Mouse (Mus musculus): Measurements from ENCODE around the gene Thbs4. TPM values are rescaled to one million over a fixed set of nuclear protein-coding genes. Genes with fewer than 3 reads are reported as not detected.

The Thbs4 gene
- total RNA-seq, 1 experiment from 2014 or later, result 1.7 TPM

- DNase-seq, result no peak
Observed at GRCm38 (mm10) chr13:92760519-92760918, 34.1 kb downstream of the Thbs4 start.

DNA sequence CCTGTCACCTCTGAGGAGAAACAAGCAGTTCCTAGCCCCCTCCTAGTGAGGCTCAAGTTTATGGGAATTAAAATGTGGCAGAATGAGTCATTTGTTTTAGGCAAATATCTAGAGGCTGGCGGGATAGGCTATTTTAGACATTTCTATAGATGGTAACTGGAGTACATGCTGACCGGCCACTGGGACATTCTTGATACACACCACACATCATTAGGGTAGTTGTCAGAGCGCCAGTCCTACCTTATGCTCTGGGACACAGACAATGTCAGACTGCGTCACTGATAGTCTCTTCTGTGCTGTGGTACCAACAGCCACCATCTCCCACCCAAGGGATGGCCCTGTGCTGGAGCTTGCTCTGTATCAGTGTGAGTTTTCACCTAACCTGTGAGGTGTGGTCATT is 35.5 kb downstream of the Thbs4 start:
- DNase-seq, result no peak

DNA sequence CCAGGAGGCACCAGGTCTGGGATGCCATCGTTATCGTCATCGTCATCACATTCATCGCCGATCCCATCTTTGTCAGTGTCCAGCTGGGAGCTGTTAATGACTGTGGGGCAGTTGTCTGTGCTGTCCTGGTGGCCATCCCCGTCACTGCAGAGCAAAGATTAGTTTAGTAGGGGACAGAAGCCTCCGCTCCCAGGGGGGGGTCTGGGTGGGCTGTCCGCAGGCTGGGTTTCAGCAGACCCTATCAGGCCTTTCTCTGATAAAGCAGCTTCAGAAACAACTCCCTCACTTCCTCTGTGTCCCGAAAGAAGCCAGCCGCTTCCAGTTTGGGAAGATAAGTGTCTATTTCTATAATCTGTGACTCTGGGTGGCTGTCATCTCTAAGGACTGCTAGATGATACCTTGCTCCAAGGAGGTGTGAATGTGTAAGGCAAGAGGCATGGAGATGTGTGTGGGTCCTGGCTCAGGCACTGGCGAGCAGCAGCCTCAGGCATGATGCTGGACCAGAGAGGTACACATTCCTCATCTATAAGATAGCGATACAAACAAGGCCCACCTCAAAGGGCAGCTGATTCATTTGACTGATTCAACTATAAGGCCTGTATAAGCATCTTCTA is 36.5 kb downstream of the Thbs4 start:
- no peak for DNase-seq

DNA sequence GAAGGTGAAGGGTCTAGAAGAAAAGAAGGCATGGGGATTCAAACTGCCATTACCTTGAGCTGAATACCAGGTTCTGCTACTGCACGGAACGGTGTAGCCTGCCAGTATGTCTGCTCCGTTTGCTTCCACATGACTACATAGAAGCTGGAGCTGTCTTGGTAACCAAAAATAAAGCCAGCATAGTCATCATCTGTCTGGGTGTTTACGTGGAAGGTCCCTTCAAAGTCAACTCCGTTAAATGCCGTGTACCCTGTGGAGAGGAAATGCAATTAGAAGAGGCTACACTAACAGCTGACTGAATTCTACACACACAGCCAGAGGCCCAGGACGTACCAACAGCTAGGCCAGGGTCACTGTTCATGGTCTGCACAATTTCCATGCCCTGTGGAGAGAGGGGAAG is 39.6 kb downstream of the Thbs4 start:
- DNase-seq, result no peak

DNA sequence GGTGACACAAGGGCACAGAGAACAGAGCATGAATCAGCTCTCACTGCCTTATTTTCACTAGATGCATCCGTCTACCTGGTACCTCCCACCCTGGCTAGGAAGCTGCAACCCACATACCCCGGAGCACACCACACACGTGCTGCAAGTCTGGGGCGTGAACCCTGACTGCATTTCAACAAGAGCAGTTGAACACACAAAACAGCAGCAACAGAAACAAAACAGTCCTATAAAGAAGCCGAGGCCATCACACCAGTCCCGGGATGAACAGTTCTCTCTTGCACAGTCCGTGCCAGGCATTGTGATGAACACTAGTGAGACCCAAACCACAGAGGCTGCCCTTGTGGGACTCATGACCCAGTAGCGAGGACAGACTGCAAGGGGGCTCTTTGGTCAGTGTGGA is 40.9 kb downstream of the Thbs4 start:
- DNase-seq, result no peak

DNA sequence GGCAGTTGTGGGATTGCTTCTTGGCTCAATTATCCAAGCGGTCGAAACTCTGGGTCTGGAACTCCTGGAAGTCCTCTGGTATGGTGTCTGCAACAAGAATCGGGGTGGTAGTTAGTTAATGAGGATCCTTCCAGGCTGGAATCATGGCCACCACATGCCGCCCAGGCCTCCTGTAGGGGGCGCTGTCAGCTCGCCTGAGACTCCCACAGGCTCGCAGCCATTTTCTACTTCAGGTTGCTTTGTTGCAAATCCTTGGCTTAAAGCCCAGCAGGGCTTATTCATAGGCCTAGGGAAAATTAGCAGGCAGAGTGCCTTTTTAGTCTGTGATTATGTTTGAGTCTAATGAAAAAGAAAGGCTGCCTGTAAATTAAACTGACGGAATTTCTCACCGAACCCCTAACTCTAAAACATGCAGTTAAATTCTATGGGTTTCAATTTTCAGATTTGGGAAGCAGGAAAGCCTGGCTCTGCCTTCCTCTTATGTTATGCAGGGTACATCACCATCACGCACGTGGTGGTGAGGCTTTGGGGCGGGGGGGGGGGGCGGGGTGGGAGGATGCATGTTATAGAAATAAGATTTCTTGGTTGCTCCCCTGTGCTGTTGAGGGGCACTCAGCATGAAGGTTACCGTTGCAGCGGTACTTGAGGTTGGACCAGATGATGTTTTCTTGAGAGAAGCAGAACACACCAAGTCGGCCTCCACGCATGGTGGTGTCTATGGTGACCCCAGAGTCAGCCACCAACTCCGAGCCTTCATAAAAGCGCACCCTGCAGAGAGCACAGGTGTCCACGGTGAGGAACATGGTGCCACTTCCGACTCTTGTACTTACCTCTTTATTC is 42.7 kb downstream of the Thbs4 start:
- peak; percentile 94 for DNase-seq

GRCm38 (mm10) chr13:92750976-92751518 is 43.6 kb downstream of the Thbs4 start:
- DNase-seq, result peak; percentile 82

DNA sequence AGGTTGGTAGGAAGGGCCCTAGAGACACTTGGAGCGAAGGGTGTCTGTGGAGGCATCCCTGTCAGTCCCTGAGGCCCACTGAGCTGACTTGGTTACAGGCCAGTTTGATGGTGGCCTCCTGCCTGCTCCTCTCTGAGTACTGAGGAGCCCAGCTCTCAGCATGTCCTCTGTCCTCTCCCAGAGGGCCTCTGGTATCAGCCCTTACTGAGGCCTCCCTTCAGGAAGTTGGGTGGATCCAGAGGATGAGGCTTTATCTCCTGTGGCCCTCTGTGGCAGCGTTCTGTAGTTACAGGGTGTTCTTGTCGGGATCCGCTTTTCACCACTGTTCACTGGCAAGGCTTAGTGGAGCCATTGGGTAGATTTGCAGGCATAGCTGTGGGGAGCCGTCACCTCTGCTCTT is 51.3 kb downstream of the Thbs4 start:
- DNase-seq, result no peak

DNA sequence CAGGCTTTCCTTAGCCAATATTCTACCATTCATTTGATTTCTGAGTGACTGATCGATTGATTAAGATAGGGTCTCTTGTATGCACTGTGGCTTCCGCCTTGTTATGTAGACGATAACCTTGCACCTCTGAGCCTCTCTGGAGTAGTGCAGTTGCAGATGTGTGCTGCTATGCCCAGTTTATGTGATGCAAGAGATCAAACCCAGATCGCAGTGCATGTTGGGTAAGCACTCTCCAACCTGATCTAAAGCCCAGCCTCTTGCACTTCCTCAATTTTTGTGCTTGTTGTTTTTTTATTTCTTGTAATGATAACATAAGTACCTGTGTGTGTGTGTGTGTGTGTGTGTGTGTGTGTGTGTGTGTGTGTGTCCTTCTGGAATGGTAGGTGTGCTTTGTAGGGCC is 51.7 kb downstream of the Thbs4 start:
- DNase-seq, result no peak

DNA sequence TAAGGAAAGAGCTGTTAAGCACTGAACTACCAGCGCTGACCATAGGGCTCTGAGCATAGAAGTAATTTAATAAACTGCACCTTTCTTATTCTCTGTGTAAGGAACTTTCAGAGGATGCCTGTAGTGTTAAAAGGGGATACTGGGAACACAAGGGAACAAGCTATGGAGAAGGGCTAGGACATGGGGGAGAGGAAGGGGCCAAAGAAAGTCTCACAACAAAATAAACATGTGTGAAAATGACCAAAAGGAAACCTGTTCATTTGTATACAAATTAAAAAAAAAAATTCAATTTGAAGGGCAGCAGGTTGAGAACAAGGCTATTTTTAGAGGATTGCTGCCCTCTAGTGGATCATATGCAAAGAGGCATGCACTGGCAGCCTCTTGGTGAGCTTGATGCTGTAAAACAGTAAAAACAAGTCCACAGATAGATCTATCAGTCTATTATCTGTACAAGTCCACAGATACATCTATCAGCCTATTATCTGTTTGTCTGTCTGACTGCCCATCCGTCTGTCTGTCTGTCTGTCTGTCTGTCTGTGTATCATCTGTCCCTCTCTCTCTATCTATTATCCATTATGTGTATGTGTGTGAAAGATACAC is 53.8 kb downstream of the Thbs4 start:
- peak; percentile 52 for DNase-seq

GRCm38 (mm10) chr13:92739858-92740257 is 54.8 kb downstream of the Thbs4 start:
- no peak for DNase-seq

DNA sequence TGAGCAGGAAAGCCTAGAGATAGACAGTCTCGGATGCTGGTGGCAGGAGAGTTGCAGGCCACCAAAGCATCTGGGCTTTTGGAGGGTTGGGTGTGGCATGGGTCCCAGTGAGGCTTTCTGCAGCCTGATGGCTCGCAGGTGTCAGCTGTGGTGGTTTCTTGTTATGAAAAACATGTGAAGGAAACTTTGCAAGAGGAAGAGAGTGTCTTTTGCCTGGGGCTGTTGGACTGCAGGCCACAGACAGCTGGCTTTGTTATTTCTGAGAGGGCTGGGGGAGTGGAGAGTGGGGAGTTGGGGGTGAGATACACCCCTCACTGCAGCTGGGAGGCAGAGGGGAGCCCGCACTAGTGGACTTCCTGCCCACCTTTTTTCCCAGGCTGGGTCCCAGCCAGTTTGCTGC is 55.8 kb downstream of the Thbs4 start:
- no peak for DNase-seq

- peak; percentile 31 for DNase-seq
Observed at GRCm38 (mm10) chr13:92736516-92737300, 57.9 kb downstream of the Thbs4 start.

DNA sequence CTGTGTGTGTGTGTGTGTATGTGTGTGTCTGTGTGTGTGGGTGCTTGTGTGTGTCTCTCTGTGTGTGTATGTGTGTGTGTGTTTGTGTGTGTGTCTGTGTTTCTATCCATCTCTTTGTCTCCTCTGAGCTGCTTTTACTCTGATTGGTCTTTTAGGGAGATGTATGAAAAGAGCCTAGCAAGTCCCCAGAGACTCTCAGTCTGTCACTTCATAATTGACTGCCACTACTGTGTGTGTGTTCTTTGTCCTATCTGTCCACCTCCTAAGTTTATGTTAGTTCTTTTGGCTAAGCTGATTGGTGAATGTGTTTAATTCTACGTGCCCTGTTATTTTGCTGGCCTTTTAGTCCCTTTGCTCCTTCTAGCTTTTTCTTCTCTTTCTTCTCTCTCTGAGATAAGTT is 58.9 kb downstream of the Thbs4 start:
- DNase-seq, result no peak

- no peak for DNase-seq
Observed at GRCm38 (mm10) chr13:92733741-92734140, 60.9 kb downstream of the Thbs4 start.

GRCm38 (mm10) chr13:92733252-92733651 is 61.4 kb downstream of the Thbs4 start:
- DNase-seq, result peak; percentile 73

GRCm38 (mm10) chr13:92732836-92733235 is 61.8 kb downstream of the Thbs4 start:
- DNase-seq, result no peak

DNA sequence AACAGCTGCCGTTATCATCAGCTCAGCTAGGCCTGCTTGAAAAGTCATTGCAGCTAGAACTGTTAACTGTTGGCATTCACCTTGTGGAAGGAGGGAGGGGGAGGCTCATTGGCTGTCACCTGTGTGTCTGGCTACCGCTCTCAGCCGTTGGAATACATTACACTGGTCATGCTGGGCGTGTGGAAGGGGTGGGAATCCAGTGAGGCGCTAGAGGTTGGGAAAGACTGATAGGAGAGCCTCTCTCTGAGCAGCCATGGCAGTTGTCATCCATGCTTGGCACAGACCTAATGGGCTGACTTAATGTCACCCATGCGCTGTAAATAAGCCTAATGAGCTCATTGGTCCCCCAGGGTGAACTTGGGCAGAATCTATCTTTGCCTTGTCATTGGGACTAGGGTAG is 62.8 kb downstream of the Thbs4 start:
- no peak for DNase-seq

- no peak for DNase-seq
Observed at GRCm38 (mm10) chr13:92729811-92730210, 64.8 kb downstream of the Thbs4 start.

GRCm38 (mm10) chr13:92722389-92722788 is 72.2 kb downstream of the Thbs4 start:
- no peak for DNase-seq

DNA sequence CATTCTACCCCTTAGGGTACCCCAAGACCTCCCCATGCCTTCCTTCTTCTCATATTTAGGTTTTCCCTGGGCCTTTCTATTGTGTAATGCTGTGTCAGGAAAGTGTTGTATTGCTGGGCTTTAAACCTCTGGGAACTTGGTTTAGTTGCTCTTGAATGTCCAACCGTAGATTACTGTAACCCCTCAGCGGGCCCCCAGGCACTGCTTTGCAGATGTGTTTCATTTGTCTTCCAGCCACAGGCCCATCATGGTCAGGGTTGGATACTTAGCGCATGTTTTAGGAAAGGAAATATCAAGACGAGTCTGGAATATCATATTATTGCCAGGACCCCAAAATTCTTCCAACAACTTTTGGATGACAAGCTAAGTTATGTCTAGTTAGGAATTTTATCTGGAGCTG is 73.6 kb downstream of the Thbs4 start:
- no peak for DNase-seq
